Mouse (Mus musculus): ENCODE results near the gene Mgrn1.

Mgrn1 gene

DNA sequence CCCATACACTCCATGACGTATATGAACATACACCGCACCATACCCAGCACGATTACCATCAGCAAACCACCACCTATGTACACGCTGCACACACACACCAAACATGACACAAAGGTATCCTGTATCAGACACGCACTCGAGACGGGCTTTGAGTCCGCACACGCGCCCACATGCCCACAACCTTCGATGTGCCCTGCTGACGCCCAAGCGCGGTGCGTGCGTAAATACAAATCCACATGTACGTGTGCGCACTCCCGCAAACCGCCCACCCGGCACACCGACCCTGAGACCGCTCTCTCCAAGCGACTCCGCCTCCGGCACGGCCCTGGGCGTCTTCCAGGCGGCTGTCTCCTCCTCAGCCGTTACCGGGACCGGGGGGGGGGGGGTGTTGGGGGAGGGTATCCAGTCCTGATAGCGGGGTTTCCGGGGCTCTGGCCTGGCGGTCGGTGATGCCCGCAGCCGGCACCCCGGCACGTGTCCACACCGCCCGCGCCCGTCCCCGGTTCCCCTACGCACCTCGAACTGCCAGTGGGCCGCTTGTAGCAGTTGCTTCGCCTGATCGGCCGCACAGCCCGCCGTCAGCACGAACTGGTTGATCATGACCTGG, 6.8 kb upstream of the Mgrn1 start:
- no peak for DNase-seq (ENCODE audit: low read depth, low spot score)

DNA sequence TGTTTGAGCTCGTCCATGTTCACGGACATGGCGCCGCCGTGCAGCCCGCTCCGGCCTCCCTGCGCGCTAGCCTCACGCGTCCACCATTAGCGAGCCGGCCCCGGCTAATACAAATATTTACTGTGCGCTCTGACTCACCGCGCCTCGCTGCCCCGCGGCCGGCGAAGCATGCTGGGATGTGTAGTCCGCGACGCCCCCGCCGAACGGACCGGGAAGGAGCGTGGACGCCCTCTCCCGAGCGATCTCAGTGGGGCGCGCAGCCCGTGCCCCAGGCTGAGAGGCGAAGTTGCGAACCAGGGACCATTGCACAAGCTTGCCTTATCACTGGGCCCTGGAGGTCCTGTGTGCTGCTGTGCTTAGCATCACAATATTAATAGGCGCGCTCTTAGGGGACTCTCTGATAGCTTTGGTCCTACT, 6.3 kb upstream of the Mgrn1 start:
- DNase-seq (ENCODE audit: low read depth, low spot score) = peak; percentile 72

DNA sequence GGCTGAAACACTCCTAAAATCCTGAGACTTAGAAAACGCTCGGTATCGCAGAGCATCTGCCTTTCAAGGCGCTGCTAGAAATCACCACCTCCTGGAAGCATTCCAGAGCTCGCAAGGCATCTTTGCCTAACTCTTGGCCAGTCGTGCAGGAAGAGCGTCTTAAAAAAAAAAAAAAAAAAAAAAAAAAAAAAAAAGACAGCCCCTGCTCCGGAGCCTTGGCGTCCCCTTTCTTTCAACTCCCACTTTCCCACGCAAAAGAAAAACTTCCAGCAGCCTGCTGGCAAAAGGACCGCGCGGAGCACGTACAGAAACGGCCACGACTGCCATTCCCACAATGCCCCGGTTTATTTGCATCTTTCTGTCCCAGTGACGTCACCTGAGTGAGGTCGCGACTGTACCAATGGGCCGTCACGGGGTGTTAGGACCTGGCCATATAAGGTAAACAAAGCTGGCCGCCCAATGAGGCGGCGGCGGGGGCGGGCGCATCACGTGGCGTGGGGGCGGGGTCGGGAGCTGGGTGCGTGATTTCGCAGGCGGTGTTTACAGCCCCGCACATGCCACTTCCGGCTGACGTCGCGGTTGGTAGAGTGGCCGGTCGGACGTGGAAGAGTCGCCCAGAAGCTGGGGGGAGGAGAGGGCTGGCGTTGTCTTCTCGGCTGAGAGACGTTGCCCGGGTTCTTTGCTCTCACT, 5.8 kb upstream of the Mgrn1 start, which contains the start of gene Ubald1:
TSS of gene Ubald1 (minus strand) at position 180 of the 690 bp plus-strand sequence.
- DNase-seq (ENCODE audit: low read depth, low spot score) = peak; percentile 96

DNA sequence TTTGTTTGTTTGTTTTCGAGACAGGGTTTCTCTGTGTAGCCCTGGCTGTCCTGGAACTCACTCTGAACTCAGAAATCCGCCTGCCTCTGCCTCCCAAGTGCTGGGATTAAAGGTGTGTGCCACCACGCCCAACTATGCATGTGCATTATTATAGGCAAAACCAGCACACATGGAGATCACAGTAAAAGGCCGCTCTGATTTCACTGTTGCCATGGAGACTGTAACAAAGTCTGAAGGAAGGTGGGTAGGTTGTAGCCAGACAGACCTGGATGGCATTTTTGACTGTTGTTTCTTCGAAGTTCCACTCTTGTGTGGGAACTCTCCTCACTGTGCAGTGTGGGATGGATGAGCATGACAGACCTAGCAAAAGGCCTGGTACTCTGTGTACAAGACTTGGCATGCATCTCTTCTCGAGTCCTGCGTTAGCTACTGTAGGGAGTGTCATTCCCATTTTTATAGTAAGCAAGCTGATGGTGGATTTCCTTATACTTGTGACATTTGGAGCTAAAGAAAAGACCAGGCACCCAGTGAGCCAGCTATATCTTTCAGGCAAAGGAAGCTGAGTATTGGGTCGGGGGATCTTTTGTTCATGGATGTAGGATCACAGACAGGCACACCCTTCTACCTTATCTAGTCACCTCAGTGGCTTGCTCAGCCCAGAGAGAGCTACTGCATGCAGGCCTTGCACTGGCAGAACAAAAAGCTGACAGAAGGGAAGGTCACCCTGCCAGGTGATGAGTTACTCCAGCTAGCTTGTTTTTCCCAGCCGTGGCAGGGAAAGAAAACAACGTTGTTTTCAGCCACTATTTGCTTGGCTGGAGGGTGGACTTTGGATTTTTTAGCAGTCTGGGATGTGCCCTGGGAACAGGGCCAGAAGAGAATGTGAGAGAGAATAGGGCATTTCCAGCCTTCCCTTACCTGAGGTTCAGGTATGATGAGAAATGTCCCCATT, 4.4 kb upstream of the Mgrn1 start:
- DNase-seq (ENCODE audit: low read depth, low spot score) = no peak

DNA sequence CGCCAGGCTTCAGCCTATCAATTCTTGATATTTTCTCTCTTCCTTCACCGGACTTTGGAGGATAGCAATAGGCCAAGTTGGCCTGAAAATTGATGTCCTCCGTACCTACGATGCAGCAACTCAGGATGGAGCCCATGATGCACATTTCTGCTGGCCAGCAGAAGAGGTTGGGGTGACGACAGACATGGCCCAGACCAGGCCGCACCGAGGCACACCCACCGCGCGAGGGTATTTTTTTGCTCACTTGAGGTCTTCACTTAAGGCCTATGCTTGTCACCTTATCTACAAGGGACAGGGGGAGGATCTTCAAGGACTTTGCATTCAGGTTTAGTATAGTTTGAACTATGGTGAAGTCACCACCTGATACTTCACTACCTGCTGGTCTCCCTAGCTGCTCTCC, 1.1 kb upstream of the Mgrn1 start:
- DNase-seq (ENCODE audit: low read depth, low spot score) = no peak

DNA sequence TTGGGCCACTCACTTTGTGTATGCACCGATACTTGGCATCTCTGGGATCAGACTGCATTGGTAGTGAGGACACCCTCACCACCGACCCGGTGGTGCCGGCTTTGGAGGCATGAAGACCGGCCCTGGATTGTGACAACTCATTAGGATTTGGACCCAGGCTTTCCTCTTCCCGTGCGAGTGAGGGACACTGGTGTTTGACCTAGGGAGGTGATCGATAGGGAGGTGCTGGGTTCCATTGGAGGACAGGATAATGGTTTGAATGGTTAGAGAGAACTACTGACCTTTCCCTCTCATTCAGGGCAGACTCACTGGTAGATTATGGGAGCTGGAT, 606 bp downstream of the Mgrn1 start:
- DNase-seq (ENCODE audit: low read depth, low spot score) = no peak

DNA sequence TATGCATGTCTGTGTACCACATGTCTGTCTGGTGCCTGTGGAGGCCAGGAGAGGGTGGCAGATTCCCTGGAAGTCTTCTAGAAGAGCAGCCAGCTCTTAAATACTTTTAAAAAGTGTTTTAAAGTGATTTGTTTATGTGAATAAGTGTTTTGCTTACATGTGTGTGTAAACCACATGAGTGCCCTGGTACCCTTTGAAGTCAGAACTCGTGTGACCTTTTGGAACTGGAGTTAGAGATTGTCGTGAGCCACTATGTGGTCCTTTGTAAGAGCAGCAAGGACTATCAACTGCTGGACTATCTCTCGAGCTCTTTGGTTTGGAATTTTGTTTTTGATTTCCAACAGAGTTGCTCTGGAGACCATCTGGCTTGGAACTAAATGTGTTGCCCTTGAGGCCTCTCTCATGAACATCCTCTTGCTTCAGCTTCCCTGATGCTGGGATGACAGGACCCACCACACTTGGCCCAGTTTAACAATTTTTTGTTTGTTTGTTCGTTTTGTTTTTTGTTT, 4.2 kb downstream of the Mgrn1 start:
- DNase-seq (ENCODE audit: low read depth, low spot score) = no peak

DNA sequence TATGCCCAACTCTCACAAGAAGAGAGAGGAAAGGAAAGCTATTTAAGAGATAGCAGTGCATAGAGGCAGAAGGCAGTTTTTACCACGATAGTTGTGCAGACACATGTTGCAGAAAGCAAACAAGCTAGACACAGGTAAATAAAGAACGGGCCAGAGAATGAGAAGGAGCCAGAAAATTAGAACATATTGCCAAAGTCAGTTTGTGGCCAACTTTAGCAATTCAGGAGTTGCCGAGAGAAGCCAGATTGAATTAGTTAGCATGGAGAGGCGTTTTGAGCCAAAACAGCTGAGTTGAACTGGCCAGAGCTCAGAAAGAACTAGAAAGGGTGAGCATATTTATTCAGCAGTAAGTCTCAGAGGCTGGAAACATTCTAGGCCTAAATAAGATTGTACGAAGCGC, 6.1 kb downstream of the Mgrn1 start:
- no peak for DNase-seq (ENCODE audit: low read depth, low spot score)

DNA sequence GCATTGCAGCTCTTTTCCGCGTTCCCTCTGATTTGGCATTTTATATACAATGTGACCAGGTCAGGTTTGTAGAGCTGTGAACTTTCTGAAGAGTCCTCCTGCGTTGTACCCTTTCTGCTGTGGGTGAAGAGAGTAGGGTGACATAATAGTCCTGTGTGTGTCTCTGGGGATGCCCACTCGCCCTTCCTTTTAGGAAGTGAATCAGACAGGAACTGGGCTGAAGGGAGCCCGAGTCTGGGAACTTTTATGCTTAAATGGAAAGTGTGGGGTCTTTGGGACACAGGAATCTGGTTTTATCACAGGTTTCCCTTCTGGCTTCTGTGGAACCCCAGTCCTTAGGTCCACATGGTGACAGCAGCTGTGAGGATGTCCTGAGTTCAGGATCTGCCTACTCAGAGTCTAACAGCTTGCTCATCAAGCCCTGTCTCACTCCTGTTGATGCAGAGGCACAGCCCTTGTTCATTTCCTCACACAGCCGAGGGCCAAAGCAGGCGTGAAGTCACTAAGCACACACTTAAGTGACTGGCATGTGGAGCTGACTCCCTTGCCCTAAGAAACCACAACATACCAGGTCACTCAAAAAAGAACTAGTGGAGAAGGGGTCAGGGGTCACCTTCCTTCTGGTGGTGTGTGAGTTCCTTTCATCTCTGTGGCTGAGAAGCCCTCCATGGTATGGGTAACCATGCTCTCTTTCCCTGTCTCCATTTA, 8.3 kb downstream of the Mgrn1 start:
- DNase-seq (ENCODE audit: low read depth, low spot score) = no peak

DNA sequence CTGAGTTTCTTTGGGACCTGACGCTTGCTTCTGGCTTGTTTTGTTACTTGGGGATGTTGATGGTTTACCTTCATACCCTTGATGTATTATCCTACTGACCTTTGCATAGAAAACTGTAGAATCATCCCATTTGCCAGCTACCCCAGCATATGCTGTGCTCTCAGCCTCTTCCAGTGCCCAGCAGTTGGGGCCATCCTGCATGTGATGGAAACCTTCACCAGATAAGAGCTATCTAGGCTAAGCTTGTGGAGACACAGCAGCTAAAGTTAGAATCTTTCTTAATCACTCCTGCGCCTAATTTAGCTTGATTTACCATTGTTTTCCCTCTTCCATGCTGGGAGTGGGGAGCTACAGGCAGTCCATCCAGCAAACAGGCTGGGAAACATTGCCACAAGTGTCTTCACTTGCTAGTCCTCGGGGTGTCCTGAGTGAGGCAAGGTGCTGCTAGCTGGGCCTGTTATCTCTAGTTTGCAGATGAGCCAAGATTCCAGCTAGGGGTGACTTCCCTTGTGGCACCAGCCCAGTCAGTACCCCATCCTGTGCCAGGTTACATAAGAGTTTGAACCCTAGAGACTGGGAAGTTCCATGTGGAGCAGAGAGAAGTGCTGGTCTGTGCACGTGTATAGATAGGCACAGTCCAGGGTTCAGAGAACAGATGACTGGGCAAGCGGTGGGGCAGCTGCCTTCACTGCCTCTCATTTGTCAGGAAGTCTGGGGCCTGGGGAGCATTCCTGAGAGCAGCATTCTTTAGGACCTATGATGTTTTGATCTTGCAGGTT, 10.4 kb downstream of the Mgrn1 start:
- DNase-seq (ENCODE audit: low read depth, low spot score) = no peak

DNA sequence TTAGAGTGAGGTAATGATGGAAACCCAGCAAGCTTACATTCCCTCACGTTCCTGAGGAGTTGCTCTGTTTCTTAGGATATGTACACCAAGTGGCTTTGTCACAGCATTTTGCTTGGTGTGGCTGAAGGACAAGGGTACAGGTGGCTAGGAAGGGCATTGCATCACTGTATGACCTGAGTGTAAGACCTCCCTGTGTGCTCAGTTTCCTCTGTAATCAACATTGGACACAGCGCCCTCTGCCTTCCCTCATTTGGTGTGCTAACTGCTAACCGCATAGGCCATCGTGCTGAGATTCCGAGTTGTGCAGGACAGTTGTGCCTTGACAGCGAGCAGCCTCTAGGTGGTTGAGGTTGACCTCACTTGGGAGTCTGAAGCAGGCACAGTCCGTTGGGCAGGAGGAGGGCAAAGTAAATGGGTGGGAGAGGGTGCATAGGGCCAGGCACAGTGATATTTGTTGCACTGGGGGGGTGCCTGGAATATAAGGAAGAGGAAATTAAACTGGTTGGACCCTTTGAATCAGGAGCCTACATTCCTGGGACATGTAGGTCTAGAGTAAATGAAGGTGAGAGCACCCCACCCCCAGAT, 11.2 kb downstream of the Mgrn1 start:
- DNase-seq (ENCODE audit: low read depth, low spot score) = no peak

DNA sequence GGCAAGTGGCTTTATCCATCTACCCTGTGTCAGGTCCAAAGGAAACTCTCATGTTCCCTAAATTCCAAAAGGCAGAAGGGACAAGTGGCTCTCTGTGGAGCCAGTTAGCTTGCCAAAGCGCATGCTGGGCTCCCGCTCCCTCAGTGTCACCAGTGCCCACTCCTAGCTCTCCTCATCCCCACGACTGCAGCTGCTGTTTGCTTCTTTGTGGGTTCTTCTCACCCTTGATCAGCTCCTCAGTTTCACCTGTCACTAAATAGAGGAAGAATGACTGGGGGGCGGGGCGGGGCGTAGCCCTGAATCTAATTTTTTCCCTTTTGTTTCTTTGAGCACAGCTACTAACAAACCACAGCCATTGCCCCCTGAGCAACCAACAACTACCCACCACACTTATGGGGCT, 12.8 kb downstream of the Mgrn1 start:
- DNase-seq (ENCODE audit: low read depth, low spot score) = no peak

DNA sequence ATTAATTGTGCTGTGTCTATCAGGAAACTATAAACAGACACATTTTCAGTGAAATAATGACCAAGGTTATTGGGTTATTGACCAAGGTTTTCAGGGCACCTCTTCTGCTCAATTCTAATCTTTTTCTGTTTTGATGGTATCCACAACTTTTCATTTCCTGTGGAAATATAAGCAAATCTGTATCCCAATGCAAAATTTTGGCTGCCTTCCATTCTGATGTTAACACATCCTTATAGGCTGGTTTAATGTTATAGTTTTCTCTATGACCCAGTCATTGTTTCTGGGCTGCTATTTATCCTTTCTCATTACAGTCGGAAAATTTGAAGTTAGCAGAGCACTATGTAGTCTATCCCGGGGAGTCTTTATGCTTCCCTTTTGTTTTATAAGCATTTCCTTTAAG, 13.7 kb downstream of the Mgrn1 start:
- DNase-seq (ENCODE audit: low read depth, low spot score) = no peak

DNA sequence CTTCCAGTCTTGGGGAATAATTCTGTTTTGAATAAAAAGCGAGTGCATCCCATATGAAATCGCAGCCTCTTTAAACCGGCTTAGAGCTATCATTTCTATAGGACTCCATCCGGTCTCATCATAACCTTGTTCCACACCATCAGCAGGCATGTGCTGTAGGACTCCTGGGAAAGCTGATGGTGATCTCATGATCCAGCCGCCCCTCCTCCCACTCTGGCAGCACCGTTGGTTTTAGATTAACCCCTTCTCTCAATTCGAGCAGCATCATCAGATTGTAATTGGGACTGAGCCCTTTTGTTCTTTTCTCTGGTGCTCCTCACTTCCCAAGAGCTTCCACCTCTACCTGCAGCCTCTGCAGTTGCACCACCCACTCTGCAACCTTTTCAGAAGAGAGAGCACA, 15.1 kb downstream of the Mgrn1 start:
- no peak for DNase-seq (ENCODE audit: low read depth, low spot score)

DNA sequence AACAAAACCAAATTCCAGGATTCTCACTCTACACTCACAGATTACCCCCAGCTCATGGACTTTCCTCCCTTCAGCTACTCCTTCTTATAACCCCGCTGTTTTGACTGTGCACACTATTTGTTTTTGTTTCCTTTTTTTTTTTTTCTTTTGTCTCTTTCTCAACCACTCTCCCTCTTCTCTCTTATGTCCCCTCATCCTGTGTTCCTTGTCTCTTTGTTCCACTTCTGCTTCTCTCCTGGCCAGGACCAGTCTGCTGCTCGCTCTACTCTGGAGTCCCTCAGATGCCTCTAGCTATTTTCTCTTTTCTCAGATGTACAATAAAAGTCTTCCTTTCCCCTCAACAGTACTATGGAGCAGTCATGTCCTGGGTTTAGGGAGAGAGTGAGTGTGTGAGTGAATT, 16.3 kb downstream of the Mgrn1 start:
- no peak for DNase-seq (ENCODE audit: low read depth, low spot score)

DNA sequence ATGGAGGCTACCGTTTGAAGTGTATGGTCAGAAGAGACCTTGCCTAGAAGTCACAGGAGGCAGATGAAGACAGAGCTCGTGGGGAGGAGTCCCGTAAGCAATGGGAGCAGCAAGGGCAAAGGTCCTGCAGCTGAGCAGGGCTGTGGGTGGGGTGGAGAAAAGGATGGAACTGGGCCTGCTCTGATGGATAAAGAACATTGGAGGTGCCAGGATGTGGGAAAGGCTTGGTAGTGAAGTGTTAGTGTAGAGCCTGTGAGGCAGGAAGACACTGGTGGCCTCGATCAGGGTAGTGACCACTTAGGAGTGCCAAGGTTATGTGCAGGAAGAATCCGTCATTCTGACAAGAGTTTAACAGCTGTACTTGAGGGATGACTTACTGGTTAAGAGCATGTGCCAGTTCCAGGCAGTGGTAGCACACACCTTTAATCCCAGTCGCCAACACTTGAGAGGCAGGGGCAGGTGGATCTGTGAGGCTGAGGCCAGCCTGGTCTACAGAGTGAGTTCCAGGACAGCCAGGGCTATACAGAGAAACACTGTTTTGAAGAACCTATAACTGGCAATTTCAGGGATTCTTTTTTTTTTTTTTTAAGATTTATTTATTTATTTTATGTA, 17.5 kb downstream of the Mgrn1 start:
- DNase-seq (ENCODE audit: low read depth, low spot score) = no peak

DNA sequence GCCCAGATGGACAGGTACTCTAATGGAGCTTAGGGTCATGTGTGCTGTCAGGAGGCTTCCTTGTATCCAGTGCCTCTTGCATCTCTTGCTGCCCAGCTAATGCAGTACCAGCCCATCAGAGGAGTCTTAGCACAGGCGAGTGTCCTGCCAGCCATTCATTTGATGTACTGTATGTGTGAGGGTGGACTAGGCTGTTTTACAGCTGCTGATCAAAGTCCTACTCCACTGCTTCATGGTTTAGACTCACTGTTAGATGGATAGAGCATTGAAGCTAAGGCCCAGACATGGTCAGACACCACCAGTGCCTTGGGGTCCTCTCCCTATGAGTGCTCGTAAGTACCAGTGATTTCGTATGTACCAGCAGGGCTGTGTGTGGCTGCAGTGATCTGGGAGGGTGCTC, 18.8 kb downstream of the Mgrn1 start:
- DNase-seq (ENCODE audit: low read depth, low spot score) = no peak

DNA sequence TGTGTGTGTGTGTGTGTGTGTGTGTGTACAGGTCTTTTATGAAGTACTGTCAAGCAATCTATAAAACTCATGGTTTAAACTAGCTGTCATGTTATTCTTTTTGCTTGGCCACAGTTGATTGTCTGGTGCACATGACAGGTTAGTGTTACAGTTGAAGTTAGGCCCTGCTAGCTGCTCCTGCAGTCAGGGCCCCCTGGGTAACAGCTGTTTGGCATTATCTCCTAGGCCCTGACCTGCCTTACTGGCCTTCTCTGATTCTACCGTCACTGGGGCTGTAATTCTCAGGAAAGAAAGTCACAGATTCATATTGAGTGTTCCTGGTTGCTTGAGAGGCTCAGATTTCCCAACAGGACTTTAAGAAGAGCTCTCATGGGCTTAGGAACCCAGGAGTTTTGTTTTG, 19.5 kb downstream of the Mgrn1 start:
- no peak for DNase-seq (ENCODE audit: low read depth, low spot score)

DNA sequence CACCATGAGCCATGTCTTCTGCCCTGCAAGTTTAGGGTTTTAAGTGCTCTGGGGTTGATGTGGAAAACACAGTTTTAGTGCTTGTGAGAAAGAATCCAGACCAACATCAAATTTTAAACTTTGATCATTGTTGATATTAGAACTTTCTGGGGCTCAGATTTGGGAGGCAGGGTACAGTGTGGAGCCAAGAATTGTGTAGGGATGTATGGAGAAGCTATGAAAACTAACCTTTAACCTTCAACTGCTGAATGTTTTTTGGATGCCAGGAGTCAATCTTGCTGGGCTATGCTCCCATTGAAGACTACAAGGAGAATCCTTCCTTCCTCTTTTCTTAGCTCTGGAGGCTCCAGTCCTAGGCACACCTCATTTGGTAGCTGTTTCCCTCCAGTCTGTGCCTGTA, 20.5 kb downstream of the Mgrn1 start:
- DNase-seq (ENCODE audit: low read depth, low spot score) = no peak

DNA sequence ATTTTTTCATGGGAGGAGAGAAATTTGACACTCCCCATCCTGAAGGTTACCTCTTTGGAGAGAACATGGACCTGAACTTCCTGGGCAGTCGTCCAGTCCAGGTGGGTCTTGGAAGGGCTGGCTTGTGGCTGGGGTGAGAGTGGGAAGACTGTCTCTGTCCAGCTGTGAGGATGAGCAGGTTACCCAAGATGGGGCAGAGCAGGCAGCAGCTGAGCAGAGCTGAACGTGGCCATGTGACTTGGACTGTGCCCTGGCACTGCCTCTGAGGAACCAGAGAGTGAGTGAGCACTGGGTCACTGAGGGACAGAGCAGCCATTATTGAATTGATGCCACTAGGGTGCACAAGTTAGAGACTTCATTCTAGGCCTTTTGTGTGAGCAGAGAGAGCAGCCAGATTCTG, 21.3 kb downstream of the Mgrn1 start:
- DNase-seq (ENCODE audit: low read depth, low spot score) = no peak
